Mouse (Mus musculus) myocyte (in vitro differentiated cells): Measurements from ENCODE around the gene Tnpo2. TPM values are rescaled to one million over a fixed set of nuclear protein-coding genes. Genes with fewer than 3 reads are reported as not detected.

ENCODE experiments used
- H3K27me3 ChIP-seq: one replicate; pipeline ENCODE4 v1.6.1; 2011; ENCODE audit not compliant: control insufficient read depth, insufficient read depth, insufficient read length
- H3K36me3 ChIP-seq: one replicate; pipeline ENCODE4 v1.6.1; 2011; ENCODE audit not compliant: control insufficient read depth, insufficient read depth
- H3K4me2 ChIP-seq: one replicate; pipeline ENCODE4 v1.6.1; 2011; ENCODE audit warnings: low read depth, control low read depth
- H3K4me3 ChIP-seq: one replicate; pipeline ENCODE4 v1.5.1; 2011; ENCODE audit warnings: mild to moderate bottlenecking, control low read depth, moderate library complexity
- H3K79me2 ChIP-seq: one replicate; pipeline ENCODE4 v1.6.1; 2011; ENCODE audit not compliant: control insufficient read depth, insufficient read depth
- H3ac ChIP-seq: one replicate; pipeline ENCODE4 v1.6.1; 2011; ENCODE audit not compliant: control insufficient read depth, insufficient read length
- CEBPB ChIP-seq: IDR thresholded peaks from 2 replicates; pipeline ENCODE4 v1.6.1; 2011; ENCODE audit warnings: mild to moderate bottlenecking, moderate library complexity; ENCODE audit not compliant: poor library complexity, insufficient read depth, severe bottlenecking
- E2F4 ChIP-seq: IDR thresholded peaks from one replicate; pipeline ENCODE4 v1.6.1; 2011; ENCODE audit warnings: mild to moderate bottlenecking, control low read depth, moderate library complexity; ENCODE audit not compliant: insufficient read depth
- MAX ChIP-seq: IDR thresholded peaks from one replicate; pipeline ENCODE4 v1.6.1; 2011; ENCODE audit warnings: low read depth, mild to moderate bottlenecking, control low read depth
- MYOD1 ChIP-seq, 3 experiments: IDR thresholded peaks; one replicate each; pipeline ENCODE4 v1.6.1; 2011; ENCODE audit warnings: control low read depth in 2 of 3, low read depth in 2 of 3, mild to moderate bottlenecking in 2 of 3, moderate library complexity in 1 of 3; ENCODE audit not compliant: insufficient read length in 2 of 3, control insufficient read depth in 1 of 3
- MYOG ChIP-seq, 3 experiments: IDR thresholded peaks; one replicate each; pipeline ENCODE4 v1.6.1; 2011; ENCODE audit warnings: control low read depth in 2 of 3, low read depth in 2 of 3, mild to moderate bottlenecking in 2 of 3; ENCODE audit not compliant: insufficient read length in 2 of 3, control insufficient read depth in 1 of 3, insufficient read depth in 1 of 3
- POLR2A ChIP-seq: IDR thresholded peaks from one replicate; pipeline ENCODE4 v1.6.1; 2011; ENCODE audit warnings: low read depth, mild to moderate bottlenecking, control low read depth, moderate library complexity; ENCODE audit not compliant: insufficient read length
- POLR2AphosphoS2 ChIP-seq: IDR thresholded peaks from one replicate; pipeline ENCODE4 v1.6.1; 2011; ENCODE audit warnings: low read depth, control low read depth; ENCODE audit not compliant: insufficient read length
- REST ChIP-seq: IDR thresholded peaks from one replicate; pipeline ENCODE4 v1.6.1; 2011; ENCODE audit warnings: mild to moderate bottlenecking, control low read depth, moderate library complexity; ENCODE audit not compliant: insufficient read depth, insufficient read length
- SRF ChIP-seq: IDR thresholded peaks from one replicate; pipeline ENCODE4 v1.6.1; 2011; ENCODE audit warnings: low read depth; ENCODE audit not compliant: control insufficient read depth, insufficient read length
- TCF12 ChIP-seq: IDR thresholded peaks from one replicate; pipeline ENCODE4 v1.6.1; 2011; ENCODE audit warnings: mild to moderate bottlenecking, control low read depth; ENCODE audit not compliant: poor library complexity, insufficient read depth, severe bottlenecking
- TCF3 ChIP-seq: IDR thresholded peaks from one replicate; pipeline ENCODE4 v1.6.1; 2011; ENCODE audit warnings: low read depth, control low read depth; ENCODE audit not compliant: insufficient read length
- USF1 ChIP-seq: IDR thresholded peaks from one replicate; pipeline ENCODE4 v1.6.1; 2011; ENCODE audit warnings: low read depth, mild to moderate bottlenecking, control low read depth, moderate library complexity
- polyA plus RNA-seq: library from polyadenylated mRNA; unstranded; fragments of >200 nt; fragmentation: generic; extraction: Trizol; gene quantifications from one replicate; pipeline ENCODE4 v1.2.1, GENCODE M21; 2012; ENCODE audit warnings: missing spikeins

The Tnpo2 gene
- polyA plus RNA-seq = 46.3 TPM

DNA sequence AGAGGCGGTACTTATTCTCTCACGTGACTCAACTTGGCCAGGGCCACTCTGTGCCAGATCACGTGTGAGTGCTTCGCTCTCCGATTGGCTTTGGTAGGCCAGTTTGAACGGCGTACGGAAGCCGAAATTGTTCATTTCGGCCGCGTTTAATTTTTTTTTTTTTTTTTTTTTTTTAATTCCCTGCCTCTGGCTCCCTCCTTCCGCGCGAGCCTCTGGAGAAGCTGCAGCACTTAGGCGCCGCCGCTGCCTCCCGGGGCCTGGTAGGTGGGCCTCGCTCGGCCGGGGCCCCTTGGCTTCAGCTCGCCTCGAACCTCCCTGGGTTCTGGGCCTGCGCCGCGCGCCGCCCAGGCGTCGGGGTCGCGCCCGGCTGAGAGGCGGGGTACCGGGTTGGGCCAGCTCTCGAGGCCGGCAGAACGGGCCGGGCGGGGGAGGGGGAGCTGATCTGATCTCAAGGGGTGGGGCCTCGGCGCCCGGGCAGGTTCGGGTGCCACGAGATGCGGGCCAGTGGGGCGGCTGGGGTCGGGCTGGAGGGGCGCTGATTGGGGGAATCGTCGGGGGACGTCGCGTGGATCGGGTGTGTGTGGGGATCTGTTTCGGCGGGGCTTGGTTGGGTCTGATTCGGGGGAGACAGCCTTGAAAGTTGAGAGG lies at the start of gene Tnpo2:
Gene Tnpo2, plus strand, starts transcription at position 198 of the 648 bp plus-strand sequence.
- TF ChIP-seq TCF3 = no peak
- TF ChIP-seq MYOG (IDR thresholded peaks at IDR 0.05; ENCODE audit: control insufficient read depth in 1 of 3, insufficient read depth in 1 of 3, insufficient read length in 2 of 3, low read depth in 2 of 3) = peak in 1 of 3 experiments; percentile 3
- no peak for TF ChIP-seq SRF
- no peak for TF ChIP-seq REST
- peak; percentile 97 for TF ChIP-seq USF1
- peak; percentile 25 for TF ChIP-seq E2F4
- TF ChIP-seq MYOD1 (IDR thresholded peaks at IDR 0.05; ENCODE audit: control insufficient read depth in 1 of 3, insufficient read length in 2 of 3, low read depth in 2 of 3) = no peak
- TF ChIP-seq POLR2AphosphoS2 = peak; percentile 82
- no peak for TF ChIP-seq MAX
- TF ChIP-seq POLR2A = peak; percentile 55
- H3K4me3 ChIP-seq = peak within 1 kb of the TSS; percentile 95
- peaks cover 22% of the 10 kb centered on the region for H3K36me3 ChIP-seq
- H3K4me2 ChIP-seq = peak within 1 kb of the TSS; percentile 94
- H3K79me2 ChIP-seq = peaks cover 52% of the 10 kb centered on the region
- peak within 1 kb of the TSS; percentile 42 for H3ac ChIP-seq
- no peaks in the 10 kb centered on the region for H3K27me3 ChIP-seq

DNA sequence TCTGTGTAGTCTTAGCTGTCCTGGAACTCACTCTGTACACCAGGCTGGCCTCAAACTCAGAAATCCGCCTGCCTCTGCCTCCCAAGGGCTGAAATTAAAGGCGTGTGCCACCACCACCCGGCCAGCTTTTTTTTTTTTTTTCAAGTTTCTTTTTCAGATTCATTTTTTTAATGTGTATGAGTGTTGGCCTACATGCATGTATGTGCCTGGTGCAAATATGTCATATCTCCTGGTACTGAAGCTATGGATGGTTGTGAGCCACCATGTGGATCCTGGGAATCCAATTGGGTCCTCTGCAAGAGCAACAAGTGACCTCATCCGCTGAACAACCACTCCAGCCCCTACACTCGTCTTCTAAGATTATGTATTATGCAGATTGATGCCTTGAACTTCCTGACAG lies 49.3 kb upstream of the Tnpo2 start:
- H3K27me3 ChIP-seq = no peaks in the 10 kb centered on the region

DNA sequence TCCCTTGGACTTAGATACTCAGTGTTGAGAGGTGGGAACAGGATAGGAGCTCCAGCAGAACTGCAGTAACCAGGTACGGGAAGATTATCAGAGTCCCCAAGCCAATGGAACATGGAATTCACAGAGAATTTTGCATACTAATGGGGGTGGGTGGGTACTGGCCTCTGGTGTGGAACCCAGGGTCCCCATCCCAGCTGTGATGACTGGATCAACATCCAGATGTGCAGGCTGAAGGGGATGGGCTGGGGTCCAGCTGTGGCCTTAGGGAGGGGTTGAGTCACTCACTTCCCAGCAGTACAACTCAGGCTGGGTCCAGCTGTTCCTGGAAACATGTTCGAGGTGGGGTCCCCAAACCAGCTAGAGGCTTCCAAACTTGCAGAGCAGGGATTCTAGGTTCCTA lies 48.8 kb upstream of the Tnpo2 start:
- H3K4me2 ChIP-seq = no peak overlapping the region
- H3K36me3 ChIP-seq = no peaks in the 10 kb centered on the region
- H3K79me2 ChIP-seq = no peaks in the 10 kb centered on the region
- no peaks in the 10 kb centered on the region for H3K27me3 ChIP-seq
- no peak overlapping the region for H3ac ChIP-seq
- TF ChIP-seq TCF3 (no peak), MAX (no peak), MYOG (IDR thresholded peaks at IDR 0.05; ENCODE audit: control insufficient read depth in 1 of 3, insufficient read depth in 1 of 3, insufficient read length in 2 of 3, low read depth in 2 of 3) (no peak), SRF (no peak)
- H3K4me3 ChIP-seq = no peak overlapping the region

More for the DNA sequence above, 49.3 kb upstream of the Tnpo2 start:
- Histone ChIP-seq H3K4me3 (no peak overlapping the region), H3K79me2 (no peaks in the 10 kb centered on the region), H3ac (no peak overlapping the region), H3K4me2 (no peak overlapping the region), H3K36me3 (no peaks in the 10 kb centered on the region)
- no peak for TF ChIP-seq E2F4
- no peak for TF ChIP-seq MAX

DNA sequence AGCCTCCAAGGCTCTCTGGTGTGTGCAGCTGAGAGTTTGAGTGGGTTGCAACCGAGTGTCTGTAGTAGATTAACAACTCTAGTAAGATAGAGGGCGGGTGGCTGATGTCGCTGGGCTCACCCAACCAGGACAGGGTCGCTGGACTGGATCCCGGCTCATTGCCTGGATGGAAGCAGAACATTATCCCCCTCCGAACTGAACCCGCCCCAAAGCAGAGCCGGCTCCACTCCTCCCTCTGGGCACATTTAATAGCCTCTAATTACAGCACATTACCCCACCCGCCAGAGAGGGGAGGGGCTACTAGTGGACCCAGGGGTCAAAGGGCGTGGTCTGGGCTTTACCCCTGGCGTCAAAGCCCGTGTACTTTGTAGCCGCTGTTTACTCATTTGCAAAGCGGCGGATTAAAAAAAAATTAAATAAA lies 47.4 kb upstream of the Tnpo2 start:
- Histone ChIP-seq H3K79me2 (no peaks in the 10 kb centered on the region), H3K27me3 (no peaks in the 10 kb centered on the region), H3K4me3 (peak overlapping the region; percentile 38), H3K4me2 (peak overlapping the region; percentile 97), H3ac (no peak overlapping the region), H3K36me3 (no peaks in the 10 kb centered on the region)
- no peak for TF ChIP-seq MYOD1 (IDR thresholded peaks at IDR 0.05; ENCODE audit: control insufficient read depth in 1 of 3, insufficient read length in 2 of 3, low read depth in 2 of 3)
- TF ChIP-seq POLR2A = no peak

DNA sequence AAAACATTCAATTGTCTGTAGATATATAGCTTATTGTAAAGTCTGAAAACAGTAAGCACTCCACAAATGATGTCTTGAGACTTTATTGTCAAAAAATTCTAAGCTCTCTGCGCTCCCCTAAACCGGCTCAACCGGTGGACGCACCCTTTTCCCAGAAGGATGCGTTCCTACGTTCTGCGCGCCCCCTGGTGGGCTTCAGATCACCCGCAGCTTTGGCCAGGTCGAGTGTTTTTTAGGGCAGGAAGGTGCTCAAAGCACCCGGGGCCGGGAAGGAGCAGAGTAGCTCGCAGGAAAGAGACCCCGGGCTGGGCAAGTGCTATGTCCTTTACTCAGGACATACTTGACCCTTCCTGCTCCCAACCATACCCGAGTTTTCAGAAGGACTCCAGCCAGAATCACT lies 46.9 kb upstream of the Tnpo2 start:
- Histone ChIP-seq H3K79me2 (no peaks in the 10 kb centered on the region), H3ac (peak overlapping the region; percentile 2), H3K27me3 (no peaks in the 10 kb centered on the region), H3K36me3 (no peaks in the 10 kb centered on the region), H3K4me2 (peak overlapping the region; percentile 97), H3K4me3 (peak overlapping the region; percentile 38)
- TF ChIP-seq TCF12 = no peak
- TF ChIP-seq TCF3 = no peak
- peak; percentile 30 for TF ChIP-seq POLR2A
- no peak for TF ChIP-seq MAX
- TF ChIP-seq POLR2AphosphoS2 = peak; percentile 63
- no peak for TF ChIP-seq USF1
- no peak for TF ChIP-seq SRF
- no peak for TF ChIP-seq MYOD1 (IDR thresholded peaks at IDR 0.05; ENCODE audit: control insufficient read depth in 1 of 3, insufficient read length in 2 of 3, low read depth in 2 of 3)
- TF ChIP-seq CEBPB = no peak
- TF ChIP-seq E2F4 = no peak
- no peak for TF ChIP-seq MYOG (IDR thresholded peaks at IDR 0.05; ENCODE audit: control insufficient read depth in 1 of 3, insufficient read depth in 1 of 3, insufficient read length in 2 of 3, low read depth in 2 of 3)
- no peak for TF ChIP-seq REST
